Mouse (Mus musculus) spleen, postnatal 4 days (tissue): ENCODE measurements around the gene Nt5e.
A peak's percentile ranks its signal among the peaks of the same experiment; 100 is the strongest.

ENCODE experiments used
- DNase-seq, 2 experiments: peaks; one replicate each; pipeline ENCODE4 v3.0.0; 2022; ENCODE audit warnings: low spot score in 2 of 2

Gene Nt5e

DNA sequence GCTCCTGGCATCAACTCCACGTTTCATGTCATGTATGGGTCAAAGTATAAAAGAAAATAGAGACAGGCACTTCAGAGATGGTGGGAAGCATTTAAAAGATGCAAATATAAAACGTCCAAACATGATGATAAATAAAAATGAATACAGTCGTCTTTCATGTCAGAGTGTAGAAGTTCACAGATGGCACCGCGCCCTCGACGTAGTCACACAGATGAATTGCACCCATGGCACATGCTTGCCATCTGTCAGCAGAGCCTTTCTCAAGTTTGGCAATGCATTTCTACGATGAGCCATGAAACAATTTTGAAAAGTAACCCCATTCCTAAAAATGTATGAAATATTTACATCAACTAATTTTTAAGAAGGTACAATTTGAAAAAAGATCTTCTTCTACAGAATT lies 67.9 kb downstream of the Nt5e start:
- no peak for DNase-seq

DNA sequence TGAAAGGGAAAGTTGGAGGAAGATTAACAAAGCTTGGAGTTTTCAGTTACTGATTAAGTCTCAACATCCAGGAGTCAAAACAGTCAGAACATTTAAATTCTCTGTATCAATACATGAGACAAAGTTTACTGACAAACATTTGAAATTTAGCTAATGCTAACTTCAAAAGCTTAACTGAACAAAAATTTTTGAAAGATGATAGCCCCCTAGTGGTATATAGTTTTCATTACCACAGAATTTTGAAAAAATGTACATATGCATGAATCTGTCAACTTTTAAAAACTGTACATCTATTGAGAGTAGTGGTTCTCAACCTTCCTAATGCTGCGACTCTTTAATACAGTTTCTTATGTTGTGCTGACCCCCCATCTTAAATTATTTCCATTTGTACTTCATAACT lies 71.5 kb downstream of the Nt5e start:
- no peak for DNase-seq

DNA sequence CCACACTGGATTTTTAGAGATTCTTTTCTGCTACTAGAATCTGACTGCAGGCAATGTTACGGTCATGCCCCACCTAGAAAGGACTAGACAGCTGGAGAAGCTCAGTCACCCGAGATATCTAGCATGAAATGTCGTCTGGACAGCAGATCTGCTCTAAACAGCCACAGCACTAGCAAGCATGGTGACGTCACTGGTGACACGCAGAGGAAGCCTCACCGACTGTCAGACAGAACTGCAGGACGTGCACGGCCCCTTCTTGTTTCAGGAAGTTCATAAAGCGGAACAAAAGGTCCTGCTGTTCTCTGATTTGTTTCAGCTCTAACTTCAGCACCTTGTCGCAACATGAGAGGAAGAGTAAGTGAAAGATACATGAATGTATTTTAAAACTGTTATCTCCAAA lies 77.1 kb downstream of the Nt5e start:
- peak; percentile 60 to 73 for DNase-seq

DNA sequence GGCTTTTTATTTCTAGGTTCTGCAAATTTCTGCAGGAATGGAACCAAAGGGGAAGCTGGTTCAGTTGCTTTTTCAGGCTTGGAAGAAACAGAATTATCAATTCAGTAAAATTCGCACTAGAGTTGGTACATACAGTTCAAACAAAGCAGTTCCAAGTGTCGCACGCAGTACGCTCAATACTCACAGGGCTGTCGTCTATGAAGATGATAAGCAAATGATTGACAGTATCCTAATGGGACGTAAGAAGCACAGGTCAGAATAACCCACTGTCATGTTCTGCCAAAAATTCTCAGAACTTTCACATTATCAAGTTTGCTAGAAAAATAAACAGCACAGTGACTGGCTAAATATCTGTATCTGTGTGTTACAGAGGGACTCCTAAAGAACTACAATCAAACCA lies 77.5 kb downstream of the Nt5e start:
- no peak for DNase-seq

DNA sequence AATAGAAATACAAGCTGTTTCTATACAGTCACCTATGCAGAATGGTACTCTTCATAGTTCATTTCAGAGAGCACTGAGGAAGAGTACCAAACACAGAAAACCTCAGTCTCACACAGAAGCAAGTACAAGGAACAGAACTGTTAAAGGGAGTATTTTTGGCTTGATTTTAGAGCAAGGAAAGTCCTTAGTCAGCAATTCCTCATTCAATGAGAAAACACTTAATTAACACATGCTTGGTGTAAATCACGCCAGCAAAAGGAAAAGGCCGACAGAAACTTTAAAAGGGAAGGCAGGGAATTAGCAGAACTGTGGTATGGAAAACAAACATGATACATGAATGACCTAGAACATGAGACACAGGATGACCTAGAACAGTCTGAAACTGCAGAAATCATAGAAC lies 83.0 kb downstream of the Nt5e start:
- no peak for DNase-seq

DNA sequence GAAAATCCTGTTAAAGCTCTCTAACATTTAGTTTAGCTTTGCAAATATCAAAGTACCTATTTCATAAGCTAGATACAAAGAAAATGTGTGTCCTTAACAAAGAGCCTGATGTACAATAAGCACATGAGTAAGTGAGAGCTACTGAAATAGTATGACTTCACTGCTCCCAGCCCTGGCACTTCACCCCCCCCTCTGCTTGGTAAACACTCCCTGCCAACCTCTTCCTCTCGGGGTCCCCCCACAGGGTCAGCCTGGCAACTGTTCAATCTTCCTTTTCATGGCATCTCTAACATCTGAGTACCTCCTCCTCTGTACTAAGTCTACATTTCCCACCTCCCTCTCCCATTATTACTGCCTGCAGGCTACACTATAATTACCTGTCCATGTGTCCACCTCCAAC lies 89.8 kb downstream of the Nt5e start:
- DNase-seq, result no peak
